Mouse (Mus musculus): ENCODE results near the gene P4hb.
A peak's percentile ranks its signal among the peaks of the same experiment; 100 is the strongest.
"Not testable (repeated sequence)": the region's sequence is repeated elsewhere in the genome, so short reads cannot be mapped to it uniquely, and the experiment has no call there.

Gene P4hb

DNA sequence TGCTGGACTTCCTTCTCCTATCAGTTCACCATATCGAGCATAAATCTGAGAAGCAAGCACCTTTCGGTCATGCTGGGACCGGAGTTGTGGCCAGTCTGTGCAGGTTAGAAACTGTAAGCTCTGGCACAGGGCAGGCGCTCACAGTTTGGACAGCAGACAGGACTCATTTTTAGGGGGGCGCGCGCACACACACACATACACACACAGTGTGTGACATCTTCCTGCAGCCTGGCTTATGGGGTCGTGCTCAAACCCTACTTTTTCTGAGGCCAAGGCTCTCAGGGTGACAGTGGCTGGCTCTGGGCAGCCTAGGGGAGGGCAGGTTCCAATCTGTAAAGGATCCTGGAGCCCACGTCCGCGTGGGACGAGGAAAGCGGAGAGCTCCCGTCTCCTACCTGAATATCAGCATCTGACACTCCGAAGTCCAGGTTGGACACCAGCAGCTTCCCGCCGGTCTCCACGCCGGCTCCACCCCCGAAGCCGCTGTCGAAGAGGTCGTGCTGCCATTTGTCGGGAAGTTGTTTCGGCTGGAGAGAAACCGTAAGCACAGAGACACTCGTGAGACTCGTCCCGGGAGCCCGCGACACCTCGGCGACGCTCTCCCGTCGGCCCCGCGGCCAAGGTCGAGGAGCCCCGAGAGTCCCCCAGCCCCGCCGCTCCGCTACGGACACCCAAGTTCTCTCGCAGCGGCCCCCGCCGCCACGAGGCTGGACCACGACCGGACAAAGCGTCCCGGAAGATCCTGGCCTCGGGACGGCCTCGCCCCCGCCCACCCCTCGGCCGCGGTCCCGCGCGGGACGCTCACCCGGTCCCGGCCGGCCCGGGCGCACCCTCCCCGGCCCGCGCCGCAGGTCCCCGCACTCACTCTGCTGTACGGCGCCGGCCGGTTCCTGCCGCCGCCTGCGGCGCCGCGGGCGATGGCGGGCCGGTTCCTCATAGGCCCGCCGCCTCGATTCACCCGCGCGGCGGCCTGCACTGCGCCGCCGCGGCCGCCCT lies 24.5 kb upstream of the P4hb start:
- no peak for DNase-seq

GRCm38 (mm10) chr11:120588531-120588930 lies 15.5 kb upstream of the P4hb start:
- no peak for DNase-seq

GRCm38 (mm10) chr11:120583937-120584336 lies 10.9 kb upstream of the P4hb start:
- no peak for DNase-seq

DNA sequence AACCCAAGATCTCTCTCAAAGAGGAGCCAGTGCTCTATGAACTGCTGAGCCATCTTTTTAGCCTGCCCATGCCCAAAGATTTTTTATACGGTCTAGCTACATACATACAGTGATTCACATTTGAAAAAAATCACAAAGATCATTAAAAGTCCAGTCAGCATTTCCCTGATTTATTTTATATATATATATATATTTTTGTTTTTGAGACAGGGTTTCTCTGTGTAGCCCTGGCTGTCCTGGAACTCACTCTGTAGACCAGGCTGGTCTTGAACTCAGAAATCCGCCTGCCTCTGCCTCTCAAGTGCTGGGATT lies 9.9 kb upstream of the P4hb start:
- not testable (repeated sequence) for DNase-seq

DNA sequence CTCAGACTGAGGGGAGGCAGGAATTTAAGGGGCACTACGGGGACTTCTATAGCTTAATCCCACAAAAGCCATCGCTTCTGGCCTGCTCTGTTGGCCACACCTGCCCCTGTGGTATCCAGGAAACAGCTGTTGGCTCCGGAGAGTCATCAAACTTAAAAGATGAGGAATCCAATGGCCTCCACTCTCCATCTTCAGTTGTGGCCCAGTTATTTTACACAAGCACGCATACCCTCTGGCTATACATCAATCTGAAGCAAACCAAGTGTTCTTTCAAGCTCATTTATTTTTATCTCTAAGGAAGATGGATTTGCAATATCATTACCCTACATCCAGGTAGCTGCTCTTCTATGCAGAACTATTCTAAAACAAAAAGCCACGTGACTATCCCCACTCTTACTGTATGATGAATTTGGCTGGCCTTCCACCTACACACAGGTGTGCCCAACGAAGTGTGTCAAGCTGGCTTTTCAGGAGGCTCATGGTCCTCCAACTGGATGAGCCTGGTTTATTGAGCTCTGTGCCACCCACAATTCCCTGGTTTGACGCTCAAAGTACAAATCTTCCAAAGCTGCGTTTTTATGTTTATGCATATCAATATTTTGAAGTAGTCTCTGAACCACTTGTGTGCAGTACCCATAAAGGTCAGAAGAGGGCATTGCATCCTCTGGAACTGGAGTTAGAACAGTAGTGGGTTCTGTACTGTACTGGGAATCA lies 9.4 kb upstream of the P4hb start:
- DNase-seq, result peak; percentile 36 to 63

GRCm38 (mm10) chr11:120581490-120582267 lies 8.6 kb upstream of the P4hb start, which contains the start of gene Arhgdia:
Arhgdia (minus strand) TSS chr11:120581624.
- peak; percentile 76 to 85 for DNase-seq

- DNase-seq, result peak in 1 of 2 experiments; percentile 33
Measured at GRCm38 (mm10) chr11:120580871-120581331, 7.8 kb upstream of the P4hb start.

GRCm38 (mm10) chr11:120580190-120580589 lies 7.1 kb upstream of the P4hb start:
- DNase-seq, result peak; percentile 43 to 49

GRCm38 (mm10) chr11:120579316-120580107 lies 6.5 kb upstream of the P4hb start:
- DNase-seq, result peak; percentile 59 to 79

DNA sequence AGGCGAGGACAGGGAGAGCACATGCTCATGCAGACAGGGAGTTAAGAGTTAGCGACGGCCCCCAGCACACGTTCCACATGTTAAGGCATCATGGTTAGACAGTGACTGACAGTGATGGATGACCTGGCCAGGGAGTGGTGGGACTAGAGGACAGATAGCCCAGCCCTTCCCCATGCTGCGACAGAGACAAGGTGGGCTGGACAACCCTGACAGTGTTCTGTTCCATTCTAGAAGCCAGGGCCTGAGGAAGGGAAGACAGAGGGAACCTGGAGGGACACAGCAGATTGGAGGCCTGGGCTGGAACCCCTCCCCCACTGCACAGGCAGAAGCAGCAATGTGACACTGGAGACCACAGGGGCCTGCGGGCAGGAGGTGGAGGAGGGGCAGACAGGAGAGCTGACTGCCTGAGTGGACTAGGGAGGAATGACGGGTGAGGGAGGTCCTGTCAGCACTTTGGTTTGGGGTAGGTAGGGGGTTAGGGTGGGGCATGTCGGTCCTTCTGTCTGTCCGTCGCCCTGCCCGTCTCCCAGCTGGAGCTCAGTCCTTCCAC lies 5.7 kb upstream of the P4hb start:
- peak in 1 of 2 experiments; percentile 27 for DNase-seq

DNA sequence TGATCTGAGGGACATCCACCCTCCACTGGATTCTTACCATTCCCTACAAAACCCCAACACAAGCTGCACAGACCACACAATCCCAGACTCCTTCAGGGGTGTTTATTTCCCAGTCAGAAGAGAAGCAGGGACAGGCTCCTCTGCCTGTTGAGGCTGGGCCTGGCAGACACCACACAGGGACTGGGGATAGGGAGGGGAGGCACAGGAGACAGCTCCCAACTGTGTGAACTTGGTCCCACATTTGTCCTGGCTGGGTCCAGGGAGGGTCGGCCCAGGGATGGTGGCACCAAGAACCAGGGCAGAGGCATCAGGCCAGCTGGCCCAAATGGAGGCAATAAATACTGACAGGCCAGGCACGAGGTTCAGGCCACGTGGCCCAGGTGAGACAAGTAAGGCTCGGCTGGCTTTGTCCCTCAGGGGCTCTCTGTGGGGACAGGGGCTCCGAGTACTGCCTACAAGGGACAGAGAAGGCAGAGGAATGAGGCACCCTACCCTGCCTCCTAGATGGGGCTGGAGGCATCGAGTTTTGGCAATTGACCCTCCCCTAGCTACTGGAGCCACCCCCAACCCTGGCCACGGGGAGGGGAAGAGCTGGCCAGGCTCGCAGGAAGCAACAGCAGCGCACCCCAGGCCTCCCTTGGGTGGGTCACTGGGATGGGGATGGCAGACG lies 5.1 kb upstream of the P4hb start:
- DNase-seq, result peak; percentile 60

DNA sequence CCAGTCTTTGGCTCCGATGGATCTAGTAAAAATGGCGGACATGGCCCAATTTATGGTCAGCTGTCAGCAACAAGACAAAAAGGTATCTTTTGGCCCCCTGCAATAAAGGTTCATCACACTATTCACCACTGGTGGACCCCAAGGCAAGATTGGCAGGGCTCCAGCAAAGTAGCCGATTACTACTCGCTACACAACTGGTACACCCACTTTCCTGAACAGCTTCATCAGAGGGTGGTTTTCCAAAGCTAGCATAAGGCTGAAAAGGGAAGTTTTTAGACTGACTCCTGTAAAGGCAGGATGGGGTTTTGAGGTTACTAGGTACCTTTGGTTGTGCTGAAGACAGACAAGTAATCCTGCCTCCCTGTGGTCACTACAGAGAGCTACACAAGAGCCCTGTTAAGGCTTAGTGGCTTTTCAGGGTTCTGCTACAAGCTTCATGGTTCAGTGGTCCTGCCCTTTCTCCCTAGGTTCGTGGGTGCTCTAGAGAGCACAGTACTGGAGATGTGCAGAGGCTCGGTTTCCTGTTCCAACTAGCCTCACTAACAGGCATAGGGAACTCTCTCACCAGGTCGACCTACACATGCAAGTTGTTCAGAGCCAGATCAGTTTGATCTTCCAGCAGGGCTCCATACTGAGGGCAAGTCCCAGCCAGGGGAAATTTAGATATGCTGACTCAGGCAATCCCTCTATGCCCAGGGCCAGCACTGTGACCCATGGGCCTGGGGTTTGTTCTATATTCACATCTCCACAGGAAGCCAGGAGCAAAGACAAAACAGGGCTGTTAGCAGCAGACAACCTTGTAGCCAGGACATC lies 4.4 kb upstream of the P4hb start:
- DNase-seq, result peak; percentile 66 to 75

GRCm38 (mm10) chr11:120576365-120576981 lies 3.4 kb upstream of the P4hb start:
- peak; percentile 85 to 91 for DNase-seq

GRCm38 (mm10) chr11:120575940-120576339 lies 2.9 kb upstream of the P4hb start:
- DNase-seq, result no peak

GRCm38 (mm10) chr11:120575046-120575445 lies 2.0 kb upstream of the P4hb start:
- DNase-seq, result no peak

- no peak for DNase-seq
Measured at GRCm38 (mm10) chr11:120574278-120574600, 1.2 kb upstream of the P4hb start.

DNA sequence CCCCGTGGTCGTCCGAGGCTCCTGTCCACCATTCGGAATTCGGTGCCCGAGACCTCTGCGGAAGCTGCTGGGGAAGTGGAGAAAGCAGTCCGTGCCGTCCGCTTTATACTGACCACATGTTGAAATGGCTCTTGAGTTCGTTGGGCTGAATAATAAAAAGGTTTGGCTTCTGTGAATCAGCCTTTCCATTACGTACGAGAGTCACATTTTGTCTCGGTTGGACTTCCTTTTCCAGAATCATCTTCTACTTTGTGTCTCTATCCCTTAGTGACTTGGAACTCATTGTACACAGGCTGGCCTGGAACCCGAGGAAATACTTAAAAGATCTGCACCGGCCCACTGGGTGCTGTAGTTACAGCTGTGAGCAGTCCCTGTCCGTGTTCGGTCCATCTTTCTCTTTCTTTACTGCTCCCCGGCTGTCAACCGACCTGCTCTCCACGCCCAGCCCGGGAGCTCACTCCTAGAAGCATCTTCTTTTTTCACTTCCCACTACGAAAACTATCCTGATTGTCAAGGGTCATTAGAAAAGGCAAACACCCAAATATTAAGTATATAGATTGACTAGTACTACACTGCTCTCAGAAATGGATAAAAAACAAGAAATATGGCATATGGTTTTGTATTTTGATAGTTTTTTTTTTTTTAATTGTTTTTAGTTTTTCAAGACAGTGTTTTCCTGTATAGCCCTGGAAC lies 678 bp upstream of the P4hb start:
- no peak for DNase-seq

DNA sequence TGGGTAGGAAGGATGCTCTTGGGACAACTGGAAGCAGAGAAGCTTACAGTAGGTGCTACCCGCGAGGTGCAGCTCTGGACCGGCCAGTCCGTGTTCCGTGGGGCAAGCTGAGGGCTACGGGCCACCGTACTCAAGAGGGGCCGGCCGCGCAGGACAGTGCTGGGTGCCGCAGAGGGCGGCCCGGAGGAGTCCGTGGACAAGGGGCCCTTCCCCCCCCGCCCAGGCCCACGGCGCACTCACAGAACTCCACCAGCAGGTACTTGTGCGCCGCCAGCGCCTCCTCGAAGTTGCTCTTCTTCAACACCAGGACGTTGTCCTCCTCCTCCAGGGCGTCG lies 669 bp downstream of the P4hb start:
- DNase-seq, result no peak

DNA sequence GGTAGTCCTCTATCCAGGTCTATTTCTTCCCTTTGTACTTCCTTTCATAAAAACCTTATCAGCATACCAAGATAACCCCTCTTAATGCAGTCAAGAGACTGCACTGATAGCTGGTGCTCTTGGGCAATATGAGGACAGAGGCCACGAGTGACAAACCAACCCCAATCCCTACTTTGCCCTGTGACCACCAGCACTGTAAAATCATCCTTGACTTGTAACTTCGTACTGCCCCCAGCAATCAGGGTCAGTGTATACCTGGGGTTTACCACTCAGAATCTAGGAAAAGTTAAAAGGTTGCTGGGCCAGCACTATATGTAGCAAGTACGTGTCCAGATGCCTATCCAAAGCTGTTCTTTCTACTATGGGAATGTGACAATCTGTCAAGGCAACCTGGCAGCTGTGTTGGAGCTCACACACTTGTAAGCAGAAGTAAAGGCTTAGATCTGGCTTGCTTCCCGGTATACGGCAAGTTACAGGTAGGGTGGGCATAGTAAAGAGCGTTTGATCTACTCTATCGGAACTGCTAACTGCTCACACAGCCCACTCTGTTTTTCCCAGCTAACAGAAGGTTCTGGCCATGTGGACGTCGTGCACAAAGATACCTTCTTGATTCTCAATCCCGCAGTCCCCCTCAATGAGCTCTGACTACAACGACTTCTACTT lies 1.2 kb downstream of the P4hb start:
- DNase-seq, result no peak
